Comparison of ENCODE assay signal across 7 mouse cellular contexts in genomic region chr1:74964494-74965215, GRCm38 (mm10). TPM values are rescaled to one million over a fixed set of nuclear protein-coding genes. Genes with fewer than 3 reads are reported as not detected.
DNase-seq lines count a peak whose midpoint lies in the region; ATAC-seq and TF ChIP-seq lines count a peak whose summit lies in the region.

No protein-coding gene starts in this region.

- intact Hi-C loops in gastrocnemius, adult 2 months (cut with DNase I), result loop anchor here (1.0 kb wide), 1 partner anchor 53 kb away; no protein-coding TSS in a partner anchor

- no peak for ATAC-seq in hindbrain, embryonic 16.5 days
- ATAC-seq in megakaryocyte progenitor cell, adult 5-6 weeks (replicated peaks; ENCODE audit: poor library complexity), result peak; percentile 83

- H3K36me3 ChIP-seq in hindbrain, embryonic 16.5 days (ENCODE audit: control insufficient read depth, insufficient read depth, low read length), result no peaks in the 10 kb centered on the region

- peak overlapping the region; percentile 48 for H3K4me3 ChIP-seq in gastrocnemius, adult 2 months
- peak overlapping the region; percentile 9; the same call in 1 of the 2 replicates for H3K4me3 ChIP-seq in hindbrain, embryonic 16.5 days (ENCODE audit: low read length)

- 11% methylated on average over 16 of the region's 16 CpGs for WGBS in hindbrain, embryonic 16.5 days

- no peak overlapping the region for H3K9ac ChIP-seq in hindbrain, embryonic 16.5 days (ENCODE audit: low read depth, low read length)

- peaks cover 5% of the 10 kb centered on the region for H3K4me1 ChIP-seq in hindbrain, embryonic 16.5 days (ENCODE audit: control insufficient read depth, insufficient read depth, low read depth, low read length)

- peak; percentile 83 for TF ChIP-seq CTCF in gastrocnemius, adult 2 months (IDR thresholded peaks at IDR 0.05)

- no peaks in the 10 kb centered on the region for H3K9me3 ChIP-seq in hindbrain, embryonic 16.5 days (ENCODE audit: control insufficient read depth, low read length)

- H3K27me3 ChIP-seq in hindbrain, embryonic 16.5 days (replicated peaks; ENCODE audit: control insufficient read depth, insufficient read depth, low read length), result 0 out of 2 replicates have a peak, but pooled peaks cover 3% of the 10 kb centered on the region

- H3K27ac ChIP-seq in gastrocnemius, adult 2 months, result no peak overlapping the region
- H3K27ac ChIP-seq in hindbrain, embryonic 16.5 days (ENCODE audit: low read depth, low read length), result no peak overlapping the region

- DNase-seq in adrenal gland, adult (ENCODE audit: inconsistent age in 2 of 2, low spot score in 1 of 2), result peak; percentile 77 to 91
- DNase-seq in cerebellum, postnatal 36 days, result peak; percentile 63 to 72
- peak; percentile 82 for DNase-seq in gastrocnemius, adult 2 months
- peak; percentile 45 for DNase-seq in left cerebral cortex, adult 11 months (ENCODE audit: low spot score)
- DNase-seq in right cerebral cortex, postnatal 36 days (ENCODE audit: low spot score in 2 of 2), result peak; percentile 19 to 28

- peak overlapping the region; percentile 53 for H3K4me2 ChIP-seq in hindbrain, embryonic 16.5 days (ENCODE audit: low read length)

RNA-seq across cellular contexts. Expression of gene Ihh, which starts 13.2 kb away (rescaled TPM):
- under 1 TPM; 0.11 to 0.18 TPM for total RNA-seq in gastrocnemius, adult 2 months (2021)
- polyA plus RNA-seq in hindbrain, embryonic 16.5 days (2015; fragmentation: Nextera tagmentation; extraction: Ambion mirVana), result 0.25 and 0.30 TPM in 2 replicates
- 0.07 TPM in 1 of 2 replicates, not detected in the other for total RNA-seq in megakaryocyte progenitor cell, adult 5-6 weeks (2015)
- not detected in 2 replicates for total RNA-seq in megakaryocyte progenitor cell, adult 5-6 weeks (2017)

RNA-seq across cellular contexts. Expression of gene Cfap65, which starts 29.3 kb away (rescaled TPM):
- not detected for total RNA-seq in gastrocnemius, adult 2 months (2021)
- polyA plus RNA-seq in hindbrain, embryonic 16.5 days (2015; fragmentation: Nextera tagmentation; extraction: Ambion mirVana), result 1.1 and 1.6 TPM in 2 replicates
- not detected in 2 replicates for total RNA-seq in megakaryocyte progenitor cell, adult 5-6 weeks (2015)
- not detected in 2 replicates for total RNA-seq in megakaryocyte progenitor cell, adult 5-6 weeks (2017)

Comparison
In these comparisons a context has a peak if more than half of its experiments do, and no peak if none do; other contexts are left out.
1. DNase-seq: peak in every context shown above with its lines; median percentile 84 in adrenal gland, adult; 82 in gastrocnemius, adult 2 months; 68 in cerebellum, postnatal 36 days; 45 in left cerebral cortex, adult 11 months; 24 in right cerebral cortex, postnatal 36 days.